Mouse (Mus musculus): ENCODE results near the gene Hsd17b14. TPM values are rescaled to one million over a fixed set of nuclear protein-coding genes. Genes with fewer than 3 reads are reported as not detected.

Hsd17b14 gene
- polyA plus RNA-seq, 1 experiment from 2014 or later, result 3.3 TPM

DNA sequence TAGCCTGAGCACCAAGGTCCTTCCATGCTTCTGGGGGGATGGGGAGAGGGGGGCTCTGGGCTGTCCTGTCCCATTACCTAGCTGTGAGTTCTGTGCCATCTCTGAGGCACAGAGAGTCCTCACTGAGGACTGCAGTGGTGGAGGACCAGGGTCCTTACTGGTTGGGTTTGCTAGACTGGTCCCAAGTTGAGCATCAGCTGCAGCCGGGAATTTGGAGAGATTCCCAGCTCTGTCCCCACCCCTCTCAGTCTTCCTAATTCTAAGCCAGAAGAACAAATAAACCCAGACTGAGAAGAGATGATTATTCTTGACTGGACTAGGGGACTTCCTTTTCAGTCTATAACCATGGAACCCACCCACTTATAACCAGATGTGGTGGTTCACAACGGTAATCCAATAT lies 24.1 kb upstream of the Hsd17b14 start:
- WGBS, result 31% methylated on average over 2 of the region's 2 CpGs
- H3K36me3 ChIP-seq, result no peaks in the 10 kb centered on the region
- H3K4me1 ChIP-seq, result peaks cover 12% of the 10 kb centered on the region
- 0 out of 2 replicates have a peak overlapping the region, but pooled peaks have one; percentile 41 for H3K27ac ChIP-seq (replicated peaks)
- H3K4me3 ChIP-seq (replicated peaks), result no peak overlapping the region
- peak overlapping the region; percentile 4; the same call in 1 of the 2 replicates for H3K4me2 ChIP-seq (replicated peaks)
- no peak overlapping the region for H3K9ac ChIP-seq
- no peaks in the 10 kb centered on the region for H3K9me3 ChIP-seq (replicated peaks)
- no peaks in the 10 kb centered on the region for H3K27me3 ChIP-seq
- ATAC-seq (ENCODE audit: insufficient number of reproducible peaks, low FRiP score, low TSS enrichment, low read depth), result no peak

DNA sequence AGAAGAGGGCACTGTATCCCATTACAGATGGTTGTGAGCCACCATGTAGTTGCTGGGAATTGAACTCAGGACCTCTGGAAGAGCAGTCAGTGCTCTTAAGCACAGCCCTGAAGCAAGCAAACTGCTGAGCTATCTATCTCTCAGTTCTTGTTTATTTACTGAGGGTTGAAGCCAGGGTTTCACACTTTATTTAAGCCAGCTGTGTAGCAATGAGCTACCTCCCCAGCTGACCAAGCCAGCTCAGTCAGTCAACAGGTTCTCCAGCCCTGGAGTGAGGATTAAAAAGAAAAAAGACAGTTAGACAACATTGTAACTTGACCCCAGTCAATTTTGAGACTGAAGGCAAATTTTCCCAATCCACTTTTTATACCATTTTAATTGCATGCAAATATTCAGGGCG lies 19.0 kb upstream of the Hsd17b14 start:
- Histone ChIP-seq H3K4me1 (peaks cover 11% of the 10 kb centered on the region), H3K9me3 (replicated peaks) (no peaks in the 10 kb centered on the region), H3K9ac (no peak overlapping the region), H3K36me3 (no peaks in the 10 kb centered on the region), H3K27ac (replicated peaks) (no peak overlapping the region), H3K4me2 (replicated peaks) (no peak overlapping the region), H3K4me3 (replicated peaks) (no peak overlapping the region), H3K27me3 (no peaks in the 10 kb centered on the region)
- WGBS, result 53% methylated on average over 1 of the region's 1 CpGs
- no peak for ATAC-seq (ENCODE audit: insufficient number of reproducible peaks, low FRiP score, low TSS enrichment, low read depth)

GRCm38 (mm10) chr7:45537602-45538001 lies 17.1 kb upstream of the Hsd17b14 start:
- no peak overlapping the region for H3K27ac ChIP-seq (replicated peaks)
- H3K4me1 ChIP-seq, result peaks cover 8% of the 10 kb centered on the region
- H3K9me3 ChIP-seq (replicated peaks), result no peaks in the 10 kb centered on the region
- H3K4me3 ChIP-seq (replicated peaks), result peak overlapping the region; percentile 50
- no peak; the same call in 1 of the 2 replicates for ATAC-seq (ENCODE audit: insufficient number of reproducible peaks, low FRiP score, low TSS enrichment, low read depth)
- H3K9ac ChIP-seq, result no peak overlapping the region
- H3K36me3 ChIP-seq, result no peaks in the 10 kb centered on the region
- no peaks in the 10 kb centered on the region for H3K27me3 ChIP-seq
- WGBS, result 81% methylated on average over 10 of the region's 10 CpGs
- H3K4me2 ChIP-seq (replicated peaks), result peak overlapping the region; percentile 92

- Histone ChIP-seq H3K36me3 (no peaks in the 10 kb centered on the region), H3K9me3 (replicated peaks) (no peaks in the 10 kb centered on the region), H3K4me2 (replicated peaks) (peak overlapping the region; percentile 92), H3K4me1 (peaks cover 8% of the 10 kb centered on the region), H3K9ac (0 out of 2 replicates have a peak overlapping the region, but pooled peaks have one; percentile 23), H3K27ac (replicated peaks) (no peak overlapping the region), H3K27me3 (no peaks in the 10 kb centered on the region), H3K4me3 (replicated peaks) (peak overlapping the region; percentile 50)
- WGBS, result 4% methylated on average over 29 of the region's 29 CpGs
- ATAC-seq (ENCODE audit: insufficient number of reproducible peaks, low FRiP score, low TSS enrichment, low read depth), result peak; percentile 73
These were observed 16.3 kb upstream of the Hsd17b14 start for GRCm38 (mm10) chr7:45538163-45539041.

GRCm38 (mm10) chr7:45539095-45539494 lies 15.6 kb upstream of the Hsd17b14 start:
- WGBS, result 79% methylated on average over 3 of the region's 3 CpGs
- H3K27me3 ChIP-seq, result no peaks in the 10 kb centered on the region
- H3K9me3 ChIP-seq (replicated peaks), result no peaks in the 10 kb centered on the region
- no peak overlapping the region for H3K9ac ChIP-seq
- no peak for ATAC-seq (ENCODE audit: insufficient number of reproducible peaks, low FRiP score, low TSS enrichment, low read depth)
- H3K4me1 ChIP-seq, result peaks cover 8% of the 10 kb centered on the region
- H3K4me2 ChIP-seq (replicated peaks), result no peak overlapping the region
- no peaks in the 10 kb centered on the region for H3K36me3 ChIP-seq
- no peak overlapping the region for H3K4me3 ChIP-seq (replicated peaks)
- H3K27ac ChIP-seq (replicated peaks), result no peak overlapping the region

- peaks cover 8% of the 10 kb centered on the region for H3K4me1 ChIP-seq
- ATAC-seq (ENCODE audit: insufficient number of reproducible peaks, low FRiP score, low TSS enrichment, low read depth), result no peak
- H3K9me3 ChIP-seq (replicated peaks), result no peaks in the 10 kb centered on the region
- H3K4me2 ChIP-seq (replicated peaks), result no peak overlapping the region
- no peaks in the 10 kb centered on the region for H3K36me3 ChIP-seq
- no peak overlapping the region for H3K27ac ChIP-seq (replicated peaks)
- no peaks in the 10 kb centered on the region for H3K27me3 ChIP-seq
- H3K4me3 ChIP-seq (replicated peaks), result no peak overlapping the region
- H3K9ac ChIP-seq, result no peak overlapping the region
- WGBS, result 59% methylated on average over 2 of the region's 2 CpGs
These were observed 14.5 kb upstream of the Hsd17b14 start for GRCm38 (mm10) chr7:45540213-45540612.

GRCm38 (mm10) chr7:45544525-45544924 lies 10.2 kb upstream of the Hsd17b14 start:
- Histone ChIP-seq H3K9ac (no peak overlapping the region), H3K4me1 (no peaks in the 10 kb centered on the region), H3K27me3 (no peaks in the 10 kb centered on the region), H3K36me3 (no peaks in the 10 kb centered on the region), H3K4me3 (replicated peaks) (no peak overlapping the region), H3K4me2 (replicated peaks) (no peak overlapping the region), H3K27ac (replicated peaks) (no peak overlapping the region), H3K9me3 (replicated peaks) (no peaks in the 10 kb centered on the region)
- no peak for ATAC-seq (ENCODE audit: insufficient number of reproducible peaks, low FRiP score, low TSS enrichment, low read depth)
- WGBS, result 80% methylated on average over 1 of the region's 1 CpGs

- H3K9me3 ChIP-seq (replicated peaks), result no peaks in the 10 kb centered on the region
- H3K4me1 ChIP-seq, result no peaks in the 10 kb centered on the region
- no peaks in the 10 kb centered on the region for H3K27me3 ChIP-seq
- H3K4me2 ChIP-seq (replicated peaks), result no peak overlapping the region
- no peaks in the 10 kb centered on the region for H3K36me3 ChIP-seq
- ATAC-seq (ENCODE audit: insufficient number of reproducible peaks, low FRiP score, low TSS enrichment, low read depth), result no peak
- H3K27ac ChIP-seq (replicated peaks), result no peak overlapping the region
- no peak overlapping the region for H3K4me3 ChIP-seq (replicated peaks)
- WGBS, result 87% methylated on average over 16 of the region's 16 CpGs
- H3K9ac ChIP-seq, result no peak overlapping the region
These were observed 4.9 kb upstream of the Hsd17b14 start for GRCm38 (mm10) chr7:45549641-45550436.

GRCm38 (mm10) chr7:45550821-45551511 lies 3.7 kb upstream of the Hsd17b14 start:
- Histone ChIP-seq H3K9ac (no peak overlapping the region), H3K27me3 (no peaks in the 10 kb centered on the region), H3K4me3 (replicated peaks) (no peak overlapping the region), H3K9me3 (replicated peaks) (no peaks in the 10 kb centered on the region), H3K27ac (replicated peaks) (no peak overlapping the region), H3K4me1 (no peaks in the 10 kb centered on the region), H3K4me2 (replicated peaks) (no peak overlapping the region), H3K36me3 (no peaks in the 10 kb centered on the region)
- no peak for ATAC-seq (ENCODE audit: insufficient number of reproducible peaks, low FRiP score, low TSS enrichment, low read depth)
- WGBS, result 75% methylated on average over 11 of the region's 11 CpGs

- Histone ChIP-seq H3K9ac (no peak overlapping the region), H3K4me2 (replicated peaks) (no peak overlapping the region), H3K27ac (replicated peaks) (no peak overlapping the region), H3K4me1 (no peaks in the 10 kb centered on the region), H3K4me3 (replicated peaks) (no peak overlapping the region), H3K36me3 (no peaks in the 10 kb centered on the region), H3K27me3 (no peaks in the 10 kb centered on the region), H3K9me3 (replicated peaks) (no peaks in the 10 kb centered on the region)
- ATAC-seq (ENCODE audit: insufficient number of reproducible peaks, low FRiP score, low TSS enrichment, low read depth), result no peak
- WGBS, result 82% methylated on average over 8 of the region's 8 CpGs
These were observed 3.2 kb upstream of the Hsd17b14 start for GRCm38 (mm10) chr7:45551512-45551883.

DNA sequence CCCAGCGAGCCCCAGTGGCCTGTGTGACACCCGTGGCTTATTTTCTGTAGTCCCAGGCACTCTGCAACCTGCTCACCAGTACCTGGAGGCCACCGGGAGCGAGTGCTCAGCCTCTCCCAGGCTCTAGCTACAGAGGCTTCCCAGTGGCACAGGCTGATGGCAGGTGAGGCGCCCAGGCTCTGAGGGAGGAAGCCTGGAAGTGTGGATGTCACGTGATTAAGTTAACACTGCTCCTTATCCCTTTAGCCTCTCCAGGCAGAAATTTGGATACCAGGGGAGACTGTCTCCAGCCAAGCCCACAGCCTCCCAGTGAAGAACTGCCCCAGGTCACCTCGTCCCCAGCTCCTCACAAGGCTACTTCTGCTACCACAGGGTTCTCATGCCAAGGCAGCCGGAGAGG lies 1.2 kb upstream of the Hsd17b14 start:
- 70% methylated on average over 8 of the region's 8 CpGs for WGBS

More for the DNA sequence above, 1.2 kb upstream of the Hsd17b14 start:
- no peak overlapping the region for H3K4me2 ChIP-seq (replicated peaks)
- no peaks in the 10 kb centered on the region for H3K9me3 ChIP-seq (replicated peaks)
- H3K9ac ChIP-seq, result no peak overlapping the region
- H3K4me1 ChIP-seq, result no peaks in the 10 kb centered on the region
- no peak overlapping the region for H3K4me3 ChIP-seq (replicated peaks)
- ATAC-seq (ENCODE audit: insufficient number of reproducible peaks, low FRiP score, low TSS enrichment, low read depth), result no peak
- H3K27ac ChIP-seq (replicated peaks), result no peak overlapping the region
- no peaks in the 10 kb centered on the region for H3K36me3 ChIP-seq
- no peaks in the 10 kb centered on the region for H3K27me3 ChIP-seq
